Mouse (Mus musculus): Measurements from ENCODE around the gene Psmb7.

DNA sequence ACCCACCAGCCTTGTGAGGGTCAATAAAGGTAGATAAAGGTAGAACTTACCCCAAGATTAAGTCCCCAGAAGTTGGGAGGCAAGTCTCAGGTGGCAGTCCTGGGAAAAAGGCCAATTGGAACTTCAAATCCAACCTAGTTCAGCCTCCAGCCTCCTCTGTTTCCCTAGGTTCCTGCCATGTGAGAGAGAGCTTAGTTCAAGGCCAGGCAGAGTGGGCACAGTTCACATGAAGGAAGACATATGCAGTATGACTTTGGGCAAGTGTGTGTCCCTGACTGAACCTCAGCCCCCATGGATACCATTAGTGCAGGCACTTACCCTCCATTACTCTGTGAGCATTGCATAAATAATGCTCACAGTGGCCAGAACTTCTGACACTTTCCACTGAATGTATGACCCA lies 98.2 kb downstream of the Psmb7 start:
- TF ChIP-seq CTCF (IDR thresholded peaks at IDR 0.05; ENCODE audit: borderline replicate concordance, extremely low read depth, insufficient read depth, insufficient read length) = no peak
- TF ChIP-seq POLR2A (IDR thresholded peaks at IDR 0.05; ENCODE audit: borderline replicate concordance, extremely low read depth, insufficient read depth, insufficient read length, poor library complexity, severe bottlenecking) = no peak
